Mouse (Mus musculus) cerebellum, adult 2 months (tissue): ENCODE measurements around the gene Klrb1b.

ENCODE experiments used
- CTCF ChIP-seq: fragments of 200-500 bp; IDR thresholded peaks from 2 replicates; pipeline ENCODE4 v1.5.1; 2011; ENCODE audit warnings: low read depth, mild to moderate bottlenecking, control low read depth, low read length, moderate library complexity, borderline replicate concordance; ENCODE audit not compliant: insufficient read depth
- POLR2A ChIP-seq: fragments of 200-500 bp; IDR thresholded peaks from 2 replicates; pipeline ENCODE4 v1.6.1; 2011; ENCODE audit warnings: low read length, control low read depth, borderline replicate concordance; ENCODE audit not compliant: insufficient read depth

- TF ChIP-seq CTCF, result no peak
- TF ChIP-seq POLR2A, result no peak
Observed at GRCm38 (mm10) chr6:128836191-128836954, 10.2 kb upstream of the Klrb1b start.
